Mouse (Mus musculus) neural tube, embryonic 14.5 days (tissue): ENCODE results near the gene Tnfrsf13b. TPM values are rescaled to one million over a fixed set of nuclear protein-coding genes. Genes with fewer than 3 reads are reported as not detected.

Experiments used
- ATAC-seq: fragments of 200-750 bp; cut with Nextera tagmentation; 2 replicates; pipeline ENCODE4 v1.8.0; 2017; ENCODE audit warnings: low read depth, mild to moderate bottlenecking, moderate TSS enrichment, moderate library complexity
- H3K27ac ChIP-seq: fragments of 300-500 bp; sonication (generic); 2 replicates; pipeline ENCODE4 v1.5.1; 2014; ENCODE audit warnings: low read depth, mild to moderate bottlenecking, control low read depth, low read length, moderate library complexity, mixed read lengths
- H3K27me3 ChIP-seq: fragments of 300-500 bp; sonication (generic); 2 replicates; pipeline ENCODE4 v1.6.1; 2014; ENCODE audit warnings: low read length; ENCODE audit not compliant: control insufficient read depth, insufficient read depth
- H3K36me3 ChIP-seq: fragments of 300-500 bp; sonication (generic); 2 replicates; pipeline ENCODE4 v1.6.1; 2014; ENCODE audit warnings: low read length, mixed read lengths; ENCODE audit not compliant: control insufficient read depth, insufficient read depth
- H3K4me1 ChIP-seq: fragments of 300-500 bp; sonication (generic); 2 replicates; pipeline ENCODE4 v1.6.1; 2014; ENCODE audit warnings: low read length; ENCODE audit not compliant: control insufficient read depth, insufficient read depth
- H3K4me2 ChIP-seq: fragments of 300-500 bp; sonication (generic); 2 replicates; pipeline ENCODE4 v1.6.1; 2014; ENCODE audit warnings: mild to moderate bottlenecking, low read depth, low read length, control low read depth
- H3K4me3 ChIP-seq: fragments of 300-500 bp; sonication (generic); 2 replicates; pipeline ENCODE4 v1.5.1; 2014; ENCODE audit warnings: low read depth, low read length, control low read depth, mixed read lengths
- H3K9ac ChIP-seq: fragments of 300-500 bp; sonication (generic); replicated peaks from 2 replicates; pipeline ENCODE4 v1.6.1; 2014; ENCODE audit warnings: low read depth, mild to moderate bottlenecking, control low read depth, low read length, mixed read lengths
- H3K9me3 ChIP-seq: fragments of 300-500 bp; sonication (generic); 2 replicates; pipeline ENCODE4 v1.6.1; 2016; ENCODE audit warnings: low read length; ENCODE audit not compliant: control insufficient read depth
- WGBS: fragments of 180-500 bp; shearing (Covaris S2); extraction: QIAGEN DNeasy Blood & Tissue Kit; methylation state at CpG from one replicate; pipeline ENCODE4 v1.1.7; 2014; 5-methylcytosine and 5-hydroxymethylcytosine counted together
- polyA plus RNA-seq: library from polyadenylated mRNA; unstranded; fragments of >200 nt; fragmentation: Nextera tagmentation; extraction: Ambion mirVana; gene quantifications from 2 replicates; pipeline ENCODE4 v1.2.1, GENCODE M21; 2014

Tnfrsf13b gene
- polyA plus RNA-seq, 1 experiment from 2014 or later = 0.67 TPM

DNA sequence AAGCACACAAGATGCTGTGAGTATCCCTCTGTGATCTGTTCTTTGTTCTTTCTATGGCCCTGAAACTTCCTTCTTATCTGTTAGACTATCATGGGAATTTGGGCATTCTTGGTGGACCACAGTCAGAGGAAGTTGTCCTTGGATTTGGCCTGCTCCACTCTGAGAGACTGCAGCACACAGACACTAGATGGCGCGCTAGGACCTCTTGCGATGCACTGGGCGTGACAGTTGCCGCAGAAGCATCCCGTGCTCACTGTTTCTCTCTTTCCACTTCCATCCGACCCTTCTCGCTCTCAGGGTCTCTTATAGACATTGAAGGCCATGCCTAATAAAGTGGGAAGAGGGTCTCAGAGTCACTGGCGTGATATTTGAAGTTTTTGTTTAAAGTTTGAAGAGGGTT lies 66.8 kb downstream of the Tnfrsf13b start:
- Histone ChIP-seq H3K4me2 (no peak overlapping the region), H3K27me3 (no peaks in the 10 kb centered on the region), H3K9me3 (no peaks in the 10 kb centered on the region), H3K36me3 (no peaks in the 10 kb centered on the region), H3K9ac (no peak overlapping the region), H3K4me1 (no peaks in the 10 kb centered on the region), H3K27ac (no peak overlapping the region), H3K4me3 (no peak overlapping the region)
- 9% methylated on average over 9 of the region's 9 CpGs for WGBS
- ATAC-seq = no peak

DNA sequence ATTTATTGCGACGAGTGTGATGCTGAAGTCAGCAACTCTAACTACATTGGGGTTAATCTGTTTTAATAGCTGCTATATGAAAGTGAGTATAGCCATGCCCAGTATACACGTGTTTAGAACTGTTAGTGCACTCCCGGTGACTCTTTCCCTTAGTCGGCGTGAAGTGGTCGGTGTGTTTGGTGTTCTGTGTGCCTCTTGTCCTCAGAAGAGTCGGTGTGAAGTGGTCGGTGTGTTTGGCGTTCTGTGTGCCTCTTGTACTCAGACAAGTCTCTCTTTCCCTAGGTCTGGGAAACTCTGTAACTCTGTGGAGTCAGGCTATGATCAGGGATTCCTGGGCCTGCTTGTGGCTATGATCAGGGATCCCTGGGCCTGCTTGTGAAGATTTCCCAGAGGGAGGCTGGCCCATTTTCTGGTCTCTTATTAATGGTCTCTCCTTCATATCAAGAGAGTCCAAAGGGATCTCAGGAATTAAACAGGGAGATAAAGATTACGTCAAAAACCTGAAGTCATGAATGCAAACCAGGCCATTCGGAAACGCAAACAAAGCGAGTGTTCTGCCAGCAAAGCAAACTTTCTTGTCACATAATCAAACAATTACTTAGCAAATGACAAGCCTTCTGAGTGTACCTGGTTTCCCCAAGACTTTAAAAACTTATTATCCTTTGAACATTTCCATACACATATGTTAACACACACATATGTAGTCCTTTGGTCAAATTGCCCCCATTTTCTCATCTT lies 70.2 kb downstream of the Tnfrsf13b start:
- Histone ChIP-seq H3K4me3 (no peak overlapping the region), H3K36me3 (no peaks in the 10 kb centered on the region), H3K27ac (no peak overlapping the region), H3K9ac (no peak overlapping the region), H3K27me3 (no peaks in the 10 kb centered on the region), H3K9me3 (no peaks in the 10 kb centered on the region), H3K4me1 (no peaks in the 10 kb centered on the region), H3K4me2 (no peak overlapping the region)
- 87% methylated on average over 14 of the region's 14 CpGs for WGBS
- ATAC-seq = no peak

DNA sequence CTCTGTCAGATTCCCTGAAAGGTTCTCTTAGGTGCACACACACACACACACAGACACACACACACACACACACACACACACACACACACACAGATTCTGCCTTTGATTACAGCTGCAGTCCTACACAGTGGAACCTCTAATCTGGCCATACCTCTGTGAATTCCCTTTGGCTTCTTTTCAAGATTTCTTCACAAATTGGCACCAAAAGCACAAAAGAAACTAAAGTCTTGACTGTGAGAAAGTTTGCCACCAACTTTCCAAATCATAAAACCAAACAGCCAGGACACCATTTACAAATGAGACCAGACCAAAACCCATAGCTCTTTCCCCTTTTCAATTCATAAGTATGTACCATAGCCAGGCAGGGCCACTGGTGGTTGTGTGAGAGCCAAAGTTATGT lies 71.4 kb downstream of the Tnfrsf13b start:
- no peak overlapping the region for H3K4me2 ChIP-seq
- ATAC-seq = no peak
- no peak overlapping the region for H3K9ac ChIP-seq
- no peaks in the 10 kb centered on the region for H3K9me3 ChIP-seq
- H3K27me3 ChIP-seq = no peaks in the 10 kb centered on the region
- H3K36me3 ChIP-seq = no peaks in the 10 kb centered on the region
- no peak overlapping the region for H3K4me3 ChIP-seq
- H3K4me1 ChIP-seq = no peaks in the 10 kb centered on the region
- no peak overlapping the region for H3K27ac ChIP-seq

Other genes starting within 250 kb of the Tnfrsf13b start
- 61.2 and 62.8 TPM in 2 replicates for gene Tmem11, start 247.5 kb upstream of the Tnfrsf13b start, polyA plus RNA-seq
- 29.0 and 33.1 TPM in 2 replicates for gene Natd1, start 212.0 kb upstream of the Tnfrsf13b start, polyA plus RNA-seq
- gene Map2k3, start 194.7 kb upstream of the Tnfrsf13b start, polyA plus RNA-seq = 22.5 and 28.9 TPM in 2 replicates
- 2.7 and 4.1 TPM in 2 replicates for gene Kcnj12, start 104.2 kb upstream of the Tnfrsf13b start, polyA plus RNA-seq
- gene Usp22, start 48.3 kb downstream of the Tnfrsf13b start, polyA plus RNA-seq = 526 and 544 TPM in 2 replicates
- not detected in 2 replicates for gene Aldh3a1, start 80.8 kb downstream of the Tnfrsf13b start, polyA plus RNA-seq
- gene Aldh3a2, start 140.7 kb downstream of the Tnfrsf13b start, polyA plus RNA-seq = 29.1 and 36.9 TPM in 2 replicates
- gene Slc47a2, start 216.1 kb downstream of the Tnfrsf13b start, polyA plus RNA-seq = not detected in 2 replicates